Mouse (Mus musculus) small intestine, adult 2 months (tissue): ENCODE measurements around the gene Rtn4r.

Source experiments
- CTCF ChIP-seq: fragments of 200-500 bp; IDR thresholded peaks from 2 replicates; pipeline ENCODE4 v1.5.1; 2012; ENCODE audit warnings: low read depth, mild to moderate bottlenecking, control low read depth, inconsistent platforms, low read length, moderate library complexity, mixed read lengths; ENCODE audit not compliant: insufficient replicate concordance, insufficient read length; ENCODE audit errors: extremely low read depth
- POLR2A ChIP-seq: fragments of 200-500 bp; IDR thresholded peaks from 2 replicates; pipeline ENCODE4 v1.6.1; 2012; ENCODE audit warnings: low read depth, mild to moderate bottlenecking, control low read depth, inconsistent platforms, low read length, moderate library complexity

DNA sequence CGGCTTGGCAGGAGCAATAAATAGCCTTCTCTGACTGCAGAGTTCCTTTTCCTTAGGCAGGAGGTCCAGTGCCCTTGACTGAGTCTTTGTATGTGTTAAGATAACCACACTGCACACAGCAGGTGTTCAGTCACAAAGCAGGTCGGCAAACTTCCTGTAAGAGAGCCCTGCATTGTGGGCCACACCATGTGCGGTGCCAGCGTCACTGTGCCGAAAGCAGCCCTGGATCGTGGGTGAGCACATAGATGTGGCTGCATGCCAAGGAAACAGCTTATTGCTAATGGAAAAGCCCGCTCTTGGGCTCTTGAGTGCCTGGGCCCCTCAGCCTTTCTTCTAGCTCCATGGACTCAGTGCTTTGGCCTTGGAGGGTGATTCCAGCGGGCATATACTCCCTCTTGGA lies 16.8 kb downstream of the Rtn4r start:
- TF ChIP-seq CTCF (no peak), POLR2A (no peak)
